Mouse (Mus musculus) MEL (cell line): ENCODE data around the gene Vti1a. TPM values are rescaled to one million over a fixed set of nuclear protein-coding genes. Genes with fewer than 3 reads are reported as not detected.
A peak's percentile ranks its signal among the peaks of the same experiment; 100 is the strongest.

Experiments used
- DNase-seq: peaks from one replicate; pipeline ENCODE4 v3.0.0; 2011; ENCODE audit warnings: low read depth, low spot score
- H3K27ac ChIP-seq: 2 replicates; pipeline ENCODE4 v1.5.1; 2012; ENCODE audit warnings: low read depth, mild to moderate bottlenecking, control low read depth, low read length, moderate library complexity; ENCODE audit not compliant: control insufficient read depth
- H3K27me3 ChIP-seq, 2 experiments: fragments of 150-350 bp in 1 of 2; sonication (generic) in 1 of 2; 2 replicates each; pipeline ENCODE4 v1.6.1; 2012; ENCODE audit warnings: low read length in 2 of 2, mild to moderate bottlenecking in 2 of 2, improper control_type of control experiment in 1 of 2, moderate library complexity in 1 of 2; ENCODE audit not compliant: insufficient read depth in 2 of 2, control insufficient read depth in 1 of 2
- H3K36me3 ChIP-seq, 2 experiments: 2 replicates each; pipeline ENCODE4 v1.6.1; 2012 to 2014; ENCODE audit warnings: low read length in 2 of 2, improper control_type of control experiment in 1 of 2, inconsistent platforms in 1 of 2, mild to moderate bottlenecking in 1 of 2; ENCODE audit not compliant: insufficient read depth in 2 of 2, control insufficient read depth in 1 of 2
- H3K4me1 ChIP-seq, 2 experiments: fragments of 150-350 bp in 1 of 2; sonication (generic) in 1 of 2; 2 replicates each; pipeline ENCODE4 v1.6.1; 2012; ENCODE audit warnings: low read length in 2 of 2, improper control_type of control experiment in 1 of 2, mild to moderate bottlenecking in 1 of 2; ENCODE audit not compliant: insufficient read depth in 2 of 2, control insufficient read depth in 1 of 2
- H3K4me3 ChIP-seq, 2 experiments: fragments of 150-350 bp in 1 of 2; sonication (generic) in 1 of 2; 2 replicates each; pipeline ENCODE4 v1.5.1; 2012; ENCODE audit warnings: low read depth in 2 of 2, low read length in 2 of 2, mild to moderate bottlenecking in 2 of 2, moderate library complexity in 2 of 2, control low read depth in 1 of 2, improper control_type of control experiment in 1 of 2; ENCODE audit not compliant: control insufficient read depth in 1 of 2, insufficient read depth in 1 of 2
- H3K79me2 ChIP-seq: 2 replicates; pipeline ENCODE4 v1.6.1; 2012; ENCODE audit warnings: mild to moderate bottlenecking, low read length, moderate library complexity; ENCODE audit not compliant: control insufficient read depth, poor library complexity, insufficient read depth
- H3K9ac ChIP-seq: 2 replicates; pipeline ENCODE4 v1.6.1; 2012; ENCODE audit warnings: low read depth, mild to moderate bottlenecking, control low read depth, low read length, moderate library complexity; ENCODE audit not compliant: control insufficient read depth, poor library complexity, severe bottlenecking
- H3K9me3 ChIP-seq: fragments of 150-350 bp; sonication (generic); replicated peaks from 2 replicates; pipeline ENCODE4 v1.6.1; 2012; ENCODE audit warnings: mild to moderate bottlenecking, low read length, improper control_type of control experiment, moderate library complexity; ENCODE audit not compliant: insufficient read depth
- CHD1 ChIP-seq: IDR thresholded peaks from 2 replicates; pipeline ENCODE4 v1.6.1; 2012; ENCODE audit warnings: low read depth, mild to moderate bottlenecking, inconsistent platforms, low read length, improper control_type of control experiment
- CTCF ChIP-seq, 3 experiments: IDR thresholded peaks in 2 of 3; conservative IDR thresholded peaks in 1 of 3; 2 replicates each; pipeline ENCODE4 v1.5.1; 2011 to 2012; ENCODE audit warnings: low read length in 3 of 3, low read depth in 2 of 3, mild to moderate bottlenecking in 2 of 3, improper control_type of control experiment in 1 of 3, inconsistent platforms in 1 of 3, mixed read lengths in 1 of 3, moderate library complexity in 1 of 3; ENCODE audit not compliant: control insufficient read depth in 1 of 3, insufficient read depth in 1 of 3, poor library complexity in 1 of 3, severe bottlenecking in 1 of 3
- ELF1 ChIP-seq: IDR thresholded peaks from 2 replicates; pipeline ENCODE4 v1.6.1; 2014; ENCODE audit warnings: low read depth, mild to moderate bottlenecking, inconsistent platforms, low read length, improper control_type of control experiment, moderate library complexity
- GABPA ChIP-seq: IDR thresholded peaks from 2 replicates; pipeline ENCODE4 v1.6.1; 2012; ENCODE audit warnings: low read depth, mild to moderate bottlenecking, inconsistent platforms, low read length, improper control_type of control experiment, moderate library complexity
- GATA1 ChIP-seq: IDR thresholded peaks from 2 replicates; pipeline ENCODE4 v1.6.1; 2011; ENCODE audit warnings: low read depth, low read length, improper control_type of control experiment
- JUND ChIP-seq: IDR thresholded peaks from 2 replicates; pipeline ENCODE4 v1.6.1; 2011; ENCODE audit warnings: low read depth, mild to moderate bottlenecking, improper control_type of control experiment, low read length
- MAX ChIP-seq: IDR thresholded peaks from 2 replicates; pipeline ENCODE4 v1.6.1; 2011; ENCODE audit warnings: low read length, improper control_type of control experiment
- MEF2A ChIP-seq: IDR thresholded peaks from 2 replicates; pipeline ENCODE4 v1.6.1; 2014; ENCODE audit warnings: low read depth, mild to moderate bottlenecking, inconsistent platforms, low read length, improper control_type of control experiment; ENCODE audit not compliant: poor library complexity, insufficient replicate concordance, severe bottlenecking; ENCODE audit errors: extremely low read depth
- NELFE ChIP-seq: IDR thresholded peaks from 2 replicates; pipeline ENCODE4 v1.6.1; 2011; ENCODE audit warnings: low read depth, low read length, improper control_type of control experiment
- NRF1 ChIP-seq: IDR thresholded peaks from 2 replicates; pipeline ENCODE4 v1.6.1; 2014; ENCODE audit warnings: low read depth, mild to moderate bottlenecking, inconsistent platforms, low read length, improper control_type of control experiment, moderate library complexity; ENCODE audit not compliant: poor library complexity, insufficient read depth, severe bottlenecking
- POLR2A ChIP-seq, 2 experiments: IDR thresholded peaks; 2 replicates each; pipeline ENCODE4 v1.6.1; 2011 to 2012; ENCODE audit warnings: low read length in 2 of 2, mild to moderate bottlenecking in 2 of 2, control low read depth in 1 of 2, improper control_type of control experiment in 1 of 2, low read depth in 1 of 2, moderate library complexity in 1 of 2; ENCODE audit not compliant: control insufficient read depth in 1 of 2, insufficient read depth in 1 of 2, poor library complexity in 1 of 2
- POLR2AphosphoS5 ChIP-seq: IDR thresholded peaks from 2 replicates; pipeline ENCODE4 v1.6.1; 2012; ENCODE audit warnings: low read depth, borderline replicate concordance, mild to moderate bottlenecking, inconsistent platforms, low read length, moderate library complexity, mixed read lengths
- RAD21 ChIP-seq: IDR thresholded peaks from 2 replicates; pipeline ENCODE4 v1.6.1; 2011; ENCODE audit warnings: mild to moderate bottlenecking, low read depth, low read length, improper control_type of control experiment
- RCOR1 ChIP-seq: IDR thresholded peaks from 2 replicates; pipeline ENCODE4 v1.6.1; 2012; ENCODE audit warnings: low read depth, mild to moderate bottlenecking, inconsistent platforms, low read length, improper control_type of control experiment
- SIN3A ChIP-seq: IDR thresholded peaks from 2 replicates; pipeline ENCODE4 v1.6.1; 2012; ENCODE audit warnings: low read length, improper control_type of control experiment, inconsistent platforms
- SMC3 ChIP-seq: IDR thresholded peaks from 2 replicates; pipeline ENCODE4 v1.6.1; 2011; ENCODE audit warnings: low read depth, low read length, improper control_type of control experiment
- TAL1 ChIP-seq: IDR thresholded peaks from 2 replicates; pipeline ENCODE4 v1.6.1; 2012; ENCODE audit warnings: mild to moderate bottlenecking, inconsistent platforms, low read length, moderate library complexity, mixed read lengths
- TCF12 ChIP-seq: IDR thresholded peaks from 2 replicates; pipeline ENCODE4 v1.6.1; 2014; ENCODE audit warnings: low read depth, mild to moderate bottlenecking, inconsistent platforms, low read length, improper control_type of control experiment, moderate library complexity
- UBTF ChIP-seq: IDR thresholded peaks from 2 replicates; pipeline ENCODE4 v1.6.1; 2012; ENCODE audit warnings: low read depth, mild to moderate bottlenecking, inconsistent platforms, low read length, improper control_type of control experiment, moderate library complexity, borderline replicate concordance; ENCODE audit not compliant: insufficient read depth
- USF1 ChIP-seq: IDR thresholded peaks from 2 replicates; pipeline ENCODE4 v1.6.1; 2014; ENCODE audit warnings: low read depth, mild to moderate bottlenecking, inconsistent platforms, low read length, improper control_type of control experiment, moderate library complexity
- USF2 ChIP-seq, 2 experiments: IDR thresholded peaks; 2 replicates each; pipeline ENCODE4 v1.6.1; 2011 to 2012; ENCODE audit warnings: improper control_type of control experiment in 2 of 2, low read length in 2 of 2, borderline replicate concordance in 1 of 2, inconsistent platforms in 1 of 2, low read depth in 1 of 2, mild to moderate bottlenecking in 1 of 2; ENCODE audit not compliant: insufficient read depth in 1 of 2
- ZC3H11A ChIP-seq: IDR thresholded peaks from 2 replicates; pipeline ENCODE4 v1.6.1; 2012; ENCODE audit warnings: low read depth, mild to moderate bottlenecking, inconsistent platforms, low read length, improper control_type of control experiment
- ZMIZ1 ChIP-seq: IDR thresholded peaks from 2 replicates; pipeline ENCODE4 v1.6.1; 2012; ENCODE audit warnings: low read depth, mild to moderate bottlenecking, inconsistent platforms, low read length, improper control_type of control experiment, moderate library complexity
- ZNF384 ChIP-seq: IDR thresholded peaks from 2 replicates; pipeline ENCODE4 v1.6.1; 2012; ENCODE audit warnings: low read depth, mild to moderate bottlenecking, inconsistent platforms, low read length, improper control_type of control experiment
- polyA plus RNA-seq, 2 experiments: library from polyadenylated mRNA; stranded (reverse) in 1 of 2; unstranded in 1 of 2; fragments of >175 nt in 1 of 2; fragments of >200 nt in 1 of 2; gene quantifications; 2 replicates each; pipeline versions ENCODE4 v1.2.1 to v1.2.4; 2012; ENCODE audit warnings: low replicate concordance in 2 of 2, low read depth in 1 of 2; ENCODE audit not compliant: insufficient read length in 2 of 2, insufficient read depth in 1 of 2, missing spikeins in 1 of 2
- total RNA-seq: library from RNA; depleted of rRNA; stranded (reverse); fragments of 300-350 nt; gene quantifications from 2 replicates; pipeline ENCODE4 v1.2.3, GENCODE M21; 2012

The Vti1a gene
- total and polyA plus RNA-seq, 3 experiments = 37.2 to 119 (median 42.8) TPM

DNA sequence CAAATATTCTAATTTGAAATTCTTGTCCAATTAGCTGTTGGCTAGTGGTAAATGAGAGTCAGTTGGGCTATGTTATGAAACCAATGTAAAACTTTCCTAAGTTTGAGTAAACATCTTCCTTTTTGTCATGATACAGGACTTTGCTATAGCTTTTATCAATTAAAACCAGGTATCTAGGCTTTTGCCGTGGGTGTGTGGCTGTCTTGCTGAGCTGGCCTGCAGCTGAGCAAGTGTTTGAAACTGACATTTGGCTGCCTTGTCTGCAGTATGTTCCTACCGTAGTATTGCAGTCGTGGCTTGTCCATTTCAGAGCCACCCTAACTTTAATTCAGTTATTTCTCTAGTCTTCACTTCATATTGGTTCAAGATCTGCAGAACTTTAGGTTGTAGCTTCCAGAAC lies 32.1 kb downstream of the Vti1a start:
- Histone ChIP-seq H3K9me3 (no peaks in the 10 kb centered on the region), H3K79me2 (no peaks in the 10 kb centered on the region), H3K9ac (no peak overlapping the region), H3K4me1 (peaks cover 10 to 14% of the 10 kb centered on the region in 2 experiments), H3K27me3 (no peaks in the 10 kb centered on the region), H3K27ac (no peak overlapping the region), H3K36me3 (peaks cover 11 to 14% of the 10 kb centered on the region in 2 experiments), H3K4me3 (no peak overlapping the region)
- TF ChIP-seq ZNF384 = no peak
- TF ChIP-seq UBTF = no peak
- TF ChIP-seq ZC3H11A = no peak
- no peak for TF ChIP-seq POLR2A (IDR thresholded peaks at IDR 0.05; ENCODE audit: control insufficient read depth in 1 of 2, insufficient read depth in 1 of 2, low read depth in 1 of 2, low read length in 2 of 2, poor library complexity in 1 of 2)
- TF ChIP-seq ELF1 = no peak
- no peak for TF ChIP-seq CHD1
- DNase-seq = peak; percentile 37

GRCm38 (mm10) chr19:55350673-55351378 lies 34.7 kb downstream of the Vti1a start:
- Histone ChIP-seq H3K9me3 (no peaks in the 10 kb centered on the region), H3K36me3 (peaks cover 11 to 14% of the 10 kb centered on the region in 2 experiments)
- TF ChIP-seq POLR2AphosphoS5 (no peak), GABPA (no peak), MEF2A (no peak), NELFE (no peak), GATA1 (no peak), TCF12 (no peak), TAL1 (no peak), ZMIZ1 (no peak), RCOR1 (no peak), USF1 (no peak), NRF1 (no peak), SMC3 (no peak), RAD21 (no peak), JUND (no peak), CTCF (IDR thresholded peaks at IDR 0.05 in 2 of 3, conservative IDR thresholded peaks at IDR 0.05 in 1 of 3; ENCODE audit: control insufficient read depth in 1 of 3, insufficient read depth in 1 of 3, low read depth in 2 of 3, low read length in 3 of 3, poor library complexity in 1 of 3, severe bottlenecking in 1 of 3) (no peak), USF2 (IDR thresholded peaks at IDR 0.05; ENCODE audit: borderline replicate concordance in 1 of 2, insufficient read depth in 1 of 2, low read depth in 1 of 2, low read length in 2 of 2) (no peak), SIN3A (no peak), MAX (no peak)
- TF ChIP-seq, all 39 proteins: peak for 0
- Histone ChIP-seq H3K9ac (no peak overlapping the region), H3K27me3 (no peaks in the 10 kb centered on the region), H3K27ac (no peak overlapping the region), H3K4me1 (peaks cover 10 to 14% of the 10 kb centered on the region in 2 experiments), H3K4me3 (no peak overlapping the region), H3K79me2 (no peaks in the 10 kb centered on the region)
- no peak for DNase-seq
